Mouse (Mus musculus): Measurements from ENCODE around the gene Chchd5. TPM values are rescaled to one million over a fixed set of nuclear protein-coding genes. Genes with fewer than 3 reads are reported as not detected.

The Chchd5 gene
- total RNA-seq, 2 experiments from 2014 or later: 10.2 to 12.0 TPM

Other genes with a start within 250 kb of the Chchd5 start
- gene Zc3h8, start 185.6 kb upstream of the Chchd5 start, total RNA-seq (2021): 10 to 100 TPM in 1 of 2 experiments, 1 to 10 TPM in 1; 9.0 to 10.3 TPM
- gene Zc3h6, start 162.3 kb upstream of the Chchd5 start, total RNA-seq (2021): 10 to 100 TPM; 14.8 to 15.4 TPM
- 10 to 100 TPM; 13.8 to 15.5 TPM for gene Gm10762, start 162.0 kb upstream of the Chchd5 start, total RNA-seq (2021)
- gene Vinac1, start 81.5 kb upstream of the Chchd5 start, total RNA-seq (2021): under 1 TPM; 0.18 to 0.36 TPM
- 10 to 100 TPM; 90.0 to 95.0 TPM for gene Ttl, start 63.8 kb upstream of the Chchd5 start, total RNA-seq (2021)
- 10 to 100 TPM; 31.2 to 35.0 TPM for gene Polr1b, start 28.7 kb upstream of the Chchd5 start, total RNA-seq (2021)
- gene Slc20a1, start 69.1 kb downstream of the Chchd5 start, total RNA-seq (2021): 100 to 1,000 TPM; 109 to 111 TPM
- 1 to 10 TPM; 5.9 to 7.0 TPM for gene Ckap2l, start 167.5 kb downstream of the Chchd5 start, total RNA-seq (2021)
- under 1 TPM in 1 of 2 experiments, not detected in 1; 0.28 TPM for gene Il1a, start 180.3 kb downstream of the Chchd5 start, total RNA-seq (2021)
- under 1 TPM in 1 of 2 experiments, not detected in 1; 0.60 TPM for gene Il1b, start 241.4 kb downstream of the Chchd5 start, total RNA-seq (2021)

Measured in left cerebral cortex, postnatal 4 days (tissue).